ENCODE assay signal across 8 mouse cellular contexts in genomic region chr13:48625433-48626184, GRCm38 (mm10). TPM values are rescaled to one million over a fixed set of nuclear protein-coding genes. Genes with fewer than 3 reads are reported as not detected.
A peak's percentile ranks its signal among the peaks of the same experiment; 100 is the strongest.
DNase-seq lines count a peak whose midpoint lies in the region; ATAC-seq and TF ChIP-seq lines count a peak whose summit lies in the region.

Gene Ptpdc1 (minus strand): TSS chr13:48625664.

- TF ChIP-seq POLR2A in liver, adult 2 months (IDR thresholded peaks at IDR 0.05; ENCODE audit: extremely low read depth, insufficient read depth, low read length) = 0 out of 2 replicates have a peak, but pooled peaks have one; percentile 20

- H3K9me3 ChIP-seq in heart, embryonic 13.5 days = no peaks in the 10 kb centered on the region
- H3K9me3 ChIP-seq in kidney, postnatal 0 days (replicated peaks; ENCODE audit: low read length) = no peaks in the 10 kb centered on the region

- 2% methylated on average over 76 of the region's 76 CpGs for WGBS in heart, embryonic 13.5 days
- 3% methylated on average over 68 of the region's 76 CpGs for WGBS in kidney, postnatal 0 days
- 1% methylated on average over 76 of the region's 76 CpGs for WGBS in liver, adult 2 months

- peaks cover 4% of the 10 kb centered on the region for H3K4me1 ChIP-seq in heart, embryonic 13.5 days
- no peaks in the 10 kb centered on the region for H3K4me1 ChIP-seq in kidney, postnatal 0 days (replicated peaks; ENCODE audit: insufficient read depth, low read length)
- peaks cover 3% of the 10 kb centered on the region; the same call in 1 of the 2 replicates for H3K4me1 ChIP-seq in liver, adult 2 months (ENCODE audit: control insufficient read depth, insufficient read depth, low read length)

- TF ChIP-seq CTCF in kidney, postnatal 0 days (IDR thresholded peaks at IDR 0.05; ENCODE audit: low read depth) = no peak
- TF ChIP-seq CTCF in liver, adult 2 months (IDR thresholded peaks at IDR 0.05; ENCODE audit: low read depth, low read length) = no peak

- peak within 1 kb of the TSS; percentile 87 for H3K27ac ChIP-seq in heart, embryonic 13.5 days (replicated peaks)
- peak within 1 kb of the TSS; percentile 83 for H3K27ac ChIP-seq in kidney, postnatal 0 days
- peak within 1 kb of the TSS; percentile 46 for H3K27ac ChIP-seq in liver, adult 2 months (replicated peaks; ENCODE audit: insufficient read depth, low read depth, low read length)

- no peaks in the 10 kb centered on the region for H3K79me2 ChIP-seq in liver, adult 2 months (ENCODE audit: control insufficient read depth, insufficient read depth, low read length)

- H3K4me2 ChIP-seq in heart, embryonic 13.5 days = peak within 1 kb of the TSS; percentile 85
- H3K4me2 ChIP-seq in kidney, postnatal 0 days (ENCODE audit: low read length) = peak within 1 kb of the TSS; percentile 88

- H3K27me3 ChIP-seq in heart, embryonic 13.5 days (replicated peaks) = peaks cover 9% of the 10 kb centered on the region; the same call in 1 of the 2 replicates
- H3K27me3 ChIP-seq in kidney, postnatal 0 days (ENCODE audit: insufficient read depth, low read length) = no peaks in the 10 kb centered on the region
- H3K27me3 ChIP-seq in liver, adult 2 months (ENCODE audit: control insufficient read depth, insufficient read depth, low read length) = no peaks in the 10 kb centered on the region

- DNase-seq in c-Kit-positive CD71-negative TER-119-negative erythroid progenitor cells, embryonic 14.5 days (ENCODE audit: low read depth) = peak; percentile 73
- peak; percentile 84 for DNase-seq in fibroblast of lung, adult 2 months (ENCODE audit: low read depth)
- peak; percentile 98 for DNase-seq in kidney, postnatal 0 days (ENCODE audit: low spot score)
- DNase-seq in liver, adult 2 months (ENCODE audit: extremely low read depth, low read depth, low spot score) = peak; percentile 72
- peak; percentile 95 to 96 for DNase-seq in spleen, postnatal 36 days (ENCODE audit: low spot score in 2 of 2)

- peak within 1 kb of the TSS; percentile 82 for H3K4me3 ChIP-seq in heart, embryonic 13.5 days
- H3K4me3 ChIP-seq in kidney, postnatal 0 days (replicated peaks; ENCODE audit: low read depth, low read length) = peak within 1 kb of the TSS; percentile 79
- H3K4me3 ChIP-seq in liver, adult 2 months (ENCODE audit: insufficient read depth, low read depth, low read length) = peak within 1 kb of the TSS; percentile 74

- H3K9ac ChIP-seq in heart, embryonic 13.5 days = peak within 1 kb of the TSS; percentile 92
- peak within 1 kb of the TSS; percentile 84 for H3K9ac ChIP-seq in kidney, postnatal 0 days (ENCODE audit: low read depth, low read length)
- peak within 1 kb of the TSS; percentile 84 for H3K9ac ChIP-seq in liver, adult 2 months (ENCODE audit: low read depth, low read length)

- ATAC-seq in CD4-positive, CD25-positive, alpha-beta regulatory T cell, adult 4 months = peak; percentile 99
- ATAC-seq in heart, embryonic 13.5 days (ENCODE audit: extremely low read depth, insufficient number of reproducible peaks, low FRiP score, low TSS enrichment) = peak; percentile 97
- ATAC-seq in kidney, postnatal 0 days (replicated peaks; ENCODE audit: low FRiP score, low read depth) = peak; percentile 100
- ATAC-seq in monocyte, adult 5-6 weeks (replicated peaks; ENCODE audit: insufficient number of reproducible peaks, low FRiP score, low TSS enrichment, poor library complexity, severe bottlenecking) = peak; percentile 97

- no peaks in the 10 kb centered on the region for H3K36me3 ChIP-seq in heart, embryonic 13.5 days
- H3K36me3 ChIP-seq in kidney, postnatal 0 days (ENCODE audit: insufficient read depth, low read length) = no peaks in the 10 kb centered on the region
- no peaks in the 10 kb centered on the region for H3K36me3 ChIP-seq in liver, adult 2 months (ENCODE audit: control insufficient read depth, insufficient read depth, low read length)

RNA-seq across cellular contexts. Expression of gene Ptpdc1, which starts in this region (rescaled TPM):
- polyA plus RNA-seq in CD4-positive, CD25-positive, alpha-beta regulatory T cell, adult 4 months (2017; shearing (Covaris generic)) = 1 to 10 TPM in 1 of 2 experiments, under 1 TPM in 1; 0.79 to 1.6 TPM
- 4.6 and 6.6 TPM in 2 replicates for polyA plus RNA-seq in heart, embryonic 13.5 days (2015; fragmentation: Nextera tagmentation; extraction: Ambion mirVana)
- 9.9 and 10.7 TPM in 2 replicates for polyA plus RNA-seq in kidney, postnatal 0 days (2015; fragmentation: Nextera tagmentation; extraction: Ambion mirVana)
- total RNA-seq in liver, adult 2 months (2014; rRNA removed) = 1.1 and 1.3 TPM in 2 replicates
- polyA plus RNA-seq in liver, adult 2 months (2012; rRNA removed) = 0.32 and 0.49 TPM in 2 replicates
- total RNA-seq in monocyte, adult 5-6 weeks (2017) = 1.3 to 2.7 TPM (median 1.5 TPM) in 3 replicates

Comparison
In these comparisons a context has a peak if more than half of its experiments do, and no peak if none do; other contexts are left out.
1. Peak in every context shown above with its lines: DNase-seq, ATAC-seq, H3K4me3 ChIP-seq and H3K27ac ChIP-seq.